Mouse (Mus musculus) midbrain, postnatal 0 days (tissue): ENCODE data around the gene Cog1. TPM values are rescaled to one million over a fixed set of nuclear protein-coding genes. Genes with fewer than 3 reads are reported as not detected.

ENCODE experiments used
- ATAC-seq: fragments of 200-750 bp; cut with Nextera tagmentation; 2 replicates; pipeline ENCODE4 v1.8.0; 2017; ENCODE audit warnings: moderate number of reproducible peaks, mild to moderate bottlenecking, moderate TSS enrichment, moderate library complexity; ENCODE audit not compliant: low FRiP score
- DNase-seq: peaks from one replicate; pipeline ENCODE4 v3.0.0-alpha.2; 2015; ENCODE audit warnings: low spot score
- H3K27ac ChIP-seq: fragments of 300-500 bp; sonication (generic); 2 replicates; pipeline ENCODE4 v1.5.1; 2014; ENCODE audit warnings: low read depth, mild to moderate bottlenecking, low read length, mixed read lengths
- H3K27me3 ChIP-seq: fragments of 300-500 bp; sonication (generic); 2 replicates; pipeline ENCODE4 v1.6.1; 2014; ENCODE audit warnings: low read length, control low read depth, mixed read lengths; ENCODE audit not compliant: insufficient read depth
- H3K36me3 ChIP-seq: fragments of 300-500 bp; sonication (generic); 2 replicates; pipeline ENCODE4 v1.6.1; 2014; ENCODE audit warnings: low read length, control low read depth, mixed read lengths; ENCODE audit not compliant: insufficient read depth
- H3K4me1 ChIP-seq: fragments of 300-500 bp; sonication (generic); 2 replicates; pipeline ENCODE4 v1.6.1; 2014; ENCODE audit warnings: mild to moderate bottlenecking, control low read depth, antibody characterized with exemption, low read length, mixed read lengths; ENCODE audit not compliant: insufficient read depth
- H3K4me2 ChIP-seq: fragments of 300-500 bp; sonication (generic); 2 replicates; pipeline ENCODE4 v1.6.1; 2014; ENCODE audit warnings: low read depth, mild to moderate bottlenecking, low read length, mixed read lengths; ENCODE audit not compliant: poor library complexity, severe bottlenecking
- H3K4me3 ChIP-seq: fragments of 300-500 bp; sonication (generic); 2 replicates; pipeline ENCODE4 v1.5.1; 2014; ENCODE audit warnings: low read depth, mild to moderate bottlenecking, low read length, moderate library complexity
- H3K9ac ChIP-seq: fragments of 300-500 bp; sonication (generic); replicated peaks from 2 replicates; pipeline ENCODE4 v1.6.1; 2014; ENCODE audit warnings: mild to moderate bottlenecking, low read length, moderate library complexity, mixed read lengths; ENCODE audit not compliant: poor library complexity, severe bottlenecking
- H3K9me3 ChIP-seq: fragments of 300-500 bp; sonication (generic); 2 replicates; pipeline ENCODE4 v1.6.1; 2016; ENCODE audit warnings: low read length, control low read depth
- CTCF ChIP-seq: IDR thresholded peaks from 2 replicates; pipeline ENCODE4 v1.5.1; 2016; ENCODE audit warnings: antibody characterized with exemption, mild to moderate bottlenecking
- WGBS: fragments of 180-500 bp; shearing (Covaris S2); extraction: QIAGEN DNeasy Blood & Tissue Kit; methylation state at CpG from one replicate; pipeline ENCODE4 v1.1.7; 2014; 5-methylcytosine and 5-hydroxymethylcytosine counted together
- polyA plus RNA-seq: library from polyadenylated mRNA; unstranded; fragments of >200 nt; fragmentation: Nextera tagmentation; extraction: Ambion mirVana; gene quantifications from 2 replicates; pipeline ENCODE4 v1.2.1, GENCODE M21; 2015
- total RNA-seq: library from RNA; depleted of rRNA; stranded (reverse); fragments of >200 nt; gene quantifications from 2 replicates; pipeline ENCODE4 v1.2.3, GENCODE M21; 2014

Gene Cog1
- total and polyA plus RNA-seq, 2 experiments from 2014 or later, result 28.3 to 55.8 TPM

GRCm38 (mm10) chr11:113651206-113651906 is 2.4 kb downstream of the Cog1 start:
- H3K4me1 ChIP-seq, result peaks cover 9% of the 10 kb centered on the region; the same call in 1 of the 2 replicates
- H3K9me3 ChIP-seq, result no peaks in the 10 kb centered on the region
- 73% methylated on average over 22 of the region's 22 CpGs for WGBS
- TF ChIP-seq CTCF, result no peak
- H3K4me2 ChIP-seq, result 0 out of 2 replicates have a peak overlapping the region, but pooled peaks have one; percentile 66
- H3K27ac ChIP-seq, result no peak overlapping the region
- H3K4me3 ChIP-seq, result no peak overlapping the region
- H3K9ac ChIP-seq, result no peak overlapping the region
- H3K36me3 ChIP-seq, result peaks cover 46% of the 10 kb centered on the region
- no peaks in the 10 kb centered on the region for H3K27me3 ChIP-seq
- ATAC-seq (no peak), DNase-seq (peak; percentile 55)

GRCm38 (mm10) chr11:113651907-113652273 is 2.9 kb downstream of the Cog1 start:
- ATAC-seq, result peak; percentile 38; the same call in 1 of the 2 replicates
- Histone ChIP-seq H3K27me3 (no peaks in the 10 kb centered on the region), H3K4me3 (no peak overlapping the region), H3K27ac (no peak overlapping the region), H3K36me3 (peaks cover 51% of the 10 kb centered on the region), H3K4me1 (peaks cover 9% of the 10 kb centered on the region; the same call in 1 of the 2 replicates), H3K4me2 (no peak overlapping the region), H3K9me3 (no peaks in the 10 kb centered on the region), H3K9ac (no peak overlapping the region)
- WGBS, result 48% methylated on average over 8 of the region's 8 CpGs
- DNase-seq, result peak; percentile 82
- peak; percentile 81 for TF ChIP-seq CTCF

GRCm38 (mm10) chr11:113652516-113652915 is 3.5 kb downstream of the Cog1 start:
- no peaks in the 10 kb centered on the region for H3K9me3 ChIP-seq
- 87% methylated on average over 6 of the region's 6 CpGs for WGBS
- peaks cover 57% of the 10 kb centered on the region for H3K36me3 ChIP-seq
- ATAC-seq, result no peak
- H3K4me2 ChIP-seq, result no peak overlapping the region
- H3K4me1 ChIP-seq, result peaks cover 9% of the 10 kb centered on the region; the same call in 1 of the 2 replicates
- no peaks in the 10 kb centered on the region for H3K27me3 ChIP-seq
- no peak for TF ChIP-seq CTCF
- H3K27ac ChIP-seq, result no peak overlapping the region
- no peak overlapping the region for H3K4me3 ChIP-seq
- no peak overlapping the region for H3K9ac ChIP-seq
- no peak for DNase-seq

- H3K4me2 ChIP-seq, result no peak overlapping the region
- no peak for TF ChIP-seq CTCF
- ATAC-seq, result no peak
- 93% methylated on average over 15 of the region's 15 CpGs for WGBS
- no peak overlapping the region for H3K9ac ChIP-seq
- H3K27ac ChIP-seq, result no peak overlapping the region
- no peaks in the 10 kb centered on the region for H3K27me3 ChIP-seq
- H3K4me1 ChIP-seq, result peaks cover 3% of the 10 kb centered on the region; the same call in 1 of the 2 replicates
- H3K4me3 ChIP-seq, result no peak overlapping the region
- H3K36me3 ChIP-seq, result peaks cover 69% of the 10 kb centered on the region
- no peaks in the 10 kb centered on the region for H3K9me3 ChIP-seq
- no peak for DNase-seq
Observed at GRCm38 (mm10) chr11:113654105-113654504, 5.1 kb downstream of the Cog1 start.

- H3K9ac ChIP-seq, result no peak overlapping the region
- peak; percentile 70 for DNase-seq
- H3K36me3 ChIP-seq, result peaks cover 72% of the 10 kb centered on the region
Observed at GRCm38 (mm10) chr11:113654561-113655270, 5.7 kb downstream of the Cog1 start.

GRCm38 (mm10) chr11:113656511-113656932 is 7.6 kb downstream of the Cog1 start:
- Histone ChIP-seq H3K9ac (no peak overlapping the region), H3K4me1 (no peaks in the 10 kb centered on the region), H3K27me3 (no peaks in the 10 kb centered on the region), H3K36me3 (peaks cover 81% of the 10 kb centered on the region), H3K4me3 (no peak overlapping the region), H3K9me3 (no peaks in the 10 kb centered on the region), H3K27ac (no peak overlapping the region), H3K4me2 (no peak overlapping the region)
- DNase-seq (peak; percentile 79), ATAC-seq (peak; percentile 20; the same call in 1 of the 2 replicates)
- no peak for TF ChIP-seq CTCF
- 80% methylated on average over 8 of the region's 8 CpGs for WGBS

More at GRCm38 (mm10) chr11:113654561-113655270, 5.7 kb downstream of the Cog1 start:
- H3K4me1 ChIP-seq, result peaks cover 3% of the 10 kb centered on the region; the same call in 1 of the 2 replicates
- H3K9me3 ChIP-seq, result no peaks in the 10 kb centered on the region
- no peak for TF ChIP-seq CTCF
- 83% methylated on average over 18 of the region's 18 CpGs for WGBS
- no peak overlapping the region for H3K27ac ChIP-seq
- no peaks in the 10 kb centered on the region for H3K27me3 ChIP-seq
- ATAC-seq, result no peak
- no peak overlapping the region for H3K4me3 ChIP-seq
- H3K4me2 ChIP-seq, result no peak overlapping the region
